Mouse (Mus musculus) megakaryocyte, embryonic 14.5 days (primary cell): ENCODE measurements around the gene Meis2.

Experiments
- FLI1 ChIP-seq: IDR thresholded peaks from 2 replicates; pipeline ENCODE4 v1.6.1; 2012; ENCODE audit warnings: low read length, inconsistent platforms, mixed read lengths
- GATA1 ChIP-seq: IDR thresholded peaks from 3 replicates; pipeline ENCODE4 v1.6.1; 2012; ENCODE audit warnings: mixed read lengths, low read length, inconsistent platforms, borderline replicate concordance

GRCm38 (mm10) chr2:116105179-116105578 is 39.5 kb upstream of the Meis2 start:
- no peak for TF ChIP-seq GATA1
- no peak for TF ChIP-seq FLI1
